Mouse (Mus musculus) ovary, adult 10 weeks (tissue): Measurements from ENCODE around the gene Zfp518a. TPM values are rescaled to one million over a fixed set of nuclear protein-coding genes. Genes with fewer than 3 reads are reported as not detected.

Source experiments
- polyA plus RNA-seq: library from polyadenylated mRNA; stranded (reverse); fragments of 350-450 nt; fragmentation: Illumina TruSeq; extraction: RNeasy Lipid Tissue Mini Kit (QIAGEN cat#74804); gene quantifications from one replicate; pipeline ENCODE4 v1.2.3, GENCODE M21; 2014

The Zfp518a gene
- polyA plus RNA-seq: 71.2 TPM

DNA sequence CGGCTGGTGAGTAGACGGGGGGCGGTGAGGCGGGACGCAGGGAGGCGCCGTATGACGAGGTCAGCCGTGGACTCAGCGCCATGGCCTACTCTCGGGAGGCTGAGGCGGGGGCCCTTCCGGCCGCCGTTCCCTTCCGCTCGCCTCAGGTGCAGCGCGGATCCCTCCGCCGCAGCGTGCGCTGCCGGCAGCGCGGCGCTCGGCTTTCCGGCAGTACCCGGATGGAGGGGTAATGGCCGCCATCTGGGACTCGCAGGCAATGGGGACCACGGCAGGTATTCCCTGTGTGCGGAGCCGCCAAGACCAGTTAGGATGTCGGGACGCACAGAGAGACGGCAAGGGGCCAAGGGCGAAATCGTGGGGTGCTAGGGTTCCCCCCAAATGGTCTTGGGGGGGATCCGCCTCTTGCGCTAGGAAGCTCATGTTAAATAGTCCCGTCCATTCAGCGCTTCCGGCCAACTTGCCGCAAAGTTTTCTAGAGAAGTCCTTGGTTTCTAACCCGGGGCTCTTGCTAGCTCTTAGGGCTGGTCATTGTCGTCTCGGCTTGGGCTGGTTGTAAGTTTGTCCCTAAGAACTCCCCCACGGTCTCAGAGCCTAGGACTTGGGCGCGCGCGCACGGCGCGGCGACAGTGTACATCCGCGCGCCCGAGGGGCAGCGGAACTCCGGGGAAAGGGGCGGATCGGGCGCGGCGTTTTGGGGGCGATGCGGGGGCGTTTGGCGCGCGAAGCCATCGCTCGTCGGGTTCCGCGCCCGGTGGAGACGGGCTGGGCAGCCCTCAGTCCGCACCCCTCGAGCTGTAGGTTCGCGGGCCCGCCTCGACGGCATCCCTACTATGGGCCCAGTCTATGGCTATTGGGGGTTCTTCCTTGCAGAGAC, at the start of gene Zfp518a:
Gene Zfp518a (plus strand): TSS at position 187 of the 874 bp plus-strand sequence.

Other genes starting within 250 kb of the Zfp518a start
- gene Cc2d2b, start 146.0 kb upstream of the Zfp518a start, polyA plus RNA-seq: 1.1 TPM
- 12.9 TPM for gene Ccnj, start 63.4 kb upstream of the Zfp518a start, polyA plus RNA-seq
- 5.9 TPM for gene Blnk, start 99.8 kb downstream of the Zfp518a start, polyA plus RNA-seq
- gene Dntt, start 134.6 kb downstream of the Zfp518a start, polyA plus RNA-seq: not detected
- not detected for gene Opalin, start 182.4 kb downstream of the Zfp518a start, polyA plus RNA-seq